Mouse (Mus musculus): ENCODE data around the gene Gucy2d. TPM values are rescaled to one million over a fixed set of nuclear protein-coding genes. Genes with fewer than 3 reads are reported as not detected.

Gene Gucy2d
- polyA plus RNA-seq, 1 experiment from 2014 or later = 0.28 TPM

GRCm38 (mm10) chr7:98513251-98513650, 73.0 kb downstream of the Gucy2d start:
- no peaks in the 10 kb centered on the region for H3K9me3 ChIP-seq (ENCODE audit: control insufficient read depth, low read length)
- H3K4me1 ChIP-seq (ENCODE audit: control insufficient read depth, insufficient read depth, low read depth, low read length) = no peaks in the 10 kb centered on the region; the same call in 1 of the 2 replicates
- H3K36me3 ChIP-seq (ENCODE audit: control insufficient read depth, insufficient read depth, low read length) = no peaks in the 10 kb centered on the region
- WGBS = 79% methylated on average over 3 of the region's 3 CpGs
- H3K4me3 ChIP-seq (ENCODE audit: low read length) = no peak overlapping the region
- no peak overlapping the region for H3K27ac ChIP-seq (ENCODE audit: low read depth, low read length)
- no peak overlapping the region for H3K9ac ChIP-seq (ENCODE audit: low read depth, low read length)
- no peaks in the 10 kb centered on the region for H3K27me3 ChIP-seq (replicated peaks; ENCODE audit: control insufficient read depth, insufficient read depth, low read length)
- H3K4me2 ChIP-seq (ENCODE audit: low read length) = no peak overlapping the region
- ATAC-seq = no peak

- H3K4me1 ChIP-seq (ENCODE audit: control insufficient read depth, insufficient read depth, low read depth, low read length) = peaks cover 15% of the 10 kb centered on the region
- no peak overlapping the region for H3K27ac ChIP-seq (ENCODE audit: low read depth, low read length)
Observed at GRCm38 (mm10) chr7:98522576-98522975, 82.4 kb downstream of the Gucy2d start.

GRCm38 (mm10) chr7:98523070-98523812, 83.0 kb downstream of the Gucy2d start:
- H3K9me3 ChIP-seq (ENCODE audit: control insufficient read depth, low read length) = no peaks in the 10 kb centered on the region
- H3K4me2 ChIP-seq (ENCODE audit: low read length) = no peak overlapping the region
- peak overlapping the region; percentile 66 for H3K27ac ChIP-seq (ENCODE audit: low read depth, low read length)
- H3K36me3 ChIP-seq (ENCODE audit: control insufficient read depth, insufficient read depth, low read length) = no peaks in the 10 kb centered on the region
- no peaks in the 10 kb centered on the region for H3K27me3 ChIP-seq (replicated peaks; ENCODE audit: control insufficient read depth, insufficient read depth, low read length)
- peaks cover 15% of the 10 kb centered on the region for H3K4me1 ChIP-seq (ENCODE audit: control insufficient read depth, insufficient read depth, low read depth, low read length)
- 61% methylated on average over 8 of the region's 8 CpGs for WGBS
- peak; percentile 60 for ATAC-seq
- H3K4me3 ChIP-seq (ENCODE audit: low read length) = no peak overlapping the region
- no peak overlapping the region for H3K9ac ChIP-seq (ENCODE audit: low read depth, low read length)

More at GRCm38 (mm10) chr7:98522576-98522975, 82.4 kb downstream of the Gucy2d start:
- H3K4me3 ChIP-seq (ENCODE audit: low read length) = no peak overlapping the region
- H3K27me3 ChIP-seq (replicated peaks; ENCODE audit: control insufficient read depth, insufficient read depth, low read length) = no peaks in the 10 kb centered on the region
- H3K9ac ChIP-seq (ENCODE audit: low read depth, low read length) = no peak overlapping the region
- H3K9me3 ChIP-seq (ENCODE audit: control insufficient read depth, low read length) = no peaks in the 10 kb centered on the region
- H3K4me2 ChIP-seq (ENCODE audit: low read length) = no peak overlapping the region
- ATAC-seq = peak; percentile 21
- 72% methylated on average over 5 of the region's 5 CpGs for WGBS
- no peaks in the 10 kb centered on the region for H3K36me3 ChIP-seq (ENCODE audit: control insufficient read depth, insufficient read depth, low read length)

GRCm38 (mm10) chr7:98523813-98524361, 83.7 kb downstream of the Gucy2d start:
- Histone ChIP-seq H3K27ac (ENCODE audit: low read depth, low read length) (peak overlapping the region; percentile 66), H3K9me3 (ENCODE audit: control insufficient read depth, low read length) (no peaks in the 10 kb centered on the region), H3K4me2 (ENCODE audit: low read length) (no peak overlapping the region), H3K4me3 (ENCODE audit: low read length) (no peak overlapping the region), H3K27me3 (replicated peaks; ENCODE audit: control insufficient read depth, insufficient read depth, low read length) (no peaks in the 10 kb centered on the region), H3K9ac (ENCODE audit: low read depth, low read length) (no peak overlapping the region), H3K36me3 (ENCODE audit: control insufficient read depth, insufficient read depth, low read length) (no peaks in the 10 kb centered on the region), H3K4me1 (ENCODE audit: control insufficient read depth, insufficient read depth, low read depth, low read length) (peaks cover 15% of the 10 kb centered on the region)
- WGBS = 4% methylated on average over 7 of the region's 7 CpGs
- peak; percentile 70 for ATAC-seq

GRCm38 (mm10) chr7:98524401-98524800, 84.2 kb downstream of the Gucy2d start:
- no peak for ATAC-seq
- H3K4me1 ChIP-seq (ENCODE audit: control insufficient read depth, insufficient read depth, low read depth, low read length) = peaks cover 15% of the 10 kb centered on the region
- no peak overlapping the region for H3K4me3 ChIP-seq (ENCODE audit: low read length)
- H3K36me3 ChIP-seq (ENCODE audit: control insufficient read depth, insufficient read depth, low read length) = no peaks in the 10 kb centered on the region
- no peak overlapping the region for H3K4me2 ChIP-seq (ENCODE audit: low read length)
- H3K9me3 ChIP-seq (ENCODE audit: control insufficient read depth, low read length) = no peaks in the 10 kb centered on the region
- peak overlapping the region; percentile 66; the same call in 1 of the 2 replicates for H3K27ac ChIP-seq (ENCODE audit: low read depth, low read length)
- H3K9ac ChIP-seq (ENCODE audit: low read depth, low read length) = no peak overlapping the region
- WGBS = 23% methylated on average over 6 of the region's 6 CpGs
- no peaks in the 10 kb centered on the region for H3K27me3 ChIP-seq (replicated peaks; ENCODE audit: control insufficient read depth, insufficient read depth, low read length)

- peaks cover 15% of the 10 kb centered on the region for H3K4me1 ChIP-seq (ENCODE audit: control insufficient read depth, insufficient read depth, low read depth, low read length)
- no peaks in the 10 kb centered on the region for H3K36me3 ChIP-seq (ENCODE audit: control insufficient read depth, insufficient read depth, low read length)
- 80% methylated on average over 6 of the region's 6 CpGs for WGBS
- no peak overlapping the region for H3K4me2 ChIP-seq (ENCODE audit: low read length)
- no peak for ATAC-seq
- no peak overlapping the region for H3K4me3 ChIP-seq (ENCODE audit: low read length)
- H3K9me3 ChIP-seq (ENCODE audit: control insufficient read depth, low read length) = no peaks in the 10 kb centered on the region
- H3K27me3 ChIP-seq (replicated peaks; ENCODE audit: control insufficient read depth, insufficient read depth, low read length) = no peaks in the 10 kb centered on the region
- H3K9ac ChIP-seq (ENCODE audit: low read depth, low read length) = no peak overlapping the region
- no peak overlapping the region; the same call in 1 of the 2 replicates for H3K27ac ChIP-seq (ENCODE audit: low read depth, low read length)
Observed at GRCm38 (mm10) chr7:98524869-98525699, 84.9 kb downstream of the Gucy2d start.

Other genes with a start within 250 kb of the Gucy2d start
- 0.55 and 0.78 TPM in 2 replicates for gene B3gnt6, start 240.9 kb upstream of the Gucy2d start, polyA plus RNA-seq (2015; fragmentation: Nextera tagmentation; extraction: Ambion mirVana)
- 26.9 and 29.5 TPM in 2 replicates for gene Acer3, start 119.2 kb upstream of the Gucy2d start, polyA plus RNA-seq (2015; fragmentation: Nextera tagmentation; extraction: Ambion mirVana)
- 6.5 and 9.8 TPM in 2 replicates for gene Tsku, start 79.1 kb upstream of the Gucy2d start, polyA plus RNA-seq (2015; fragmentation: Nextera tagmentation; extraction: Ambion mirVana)
- gene Lrrc32, start 48.9 kb downstream of the Gucy2d start, polyA plus RNA-seq (2015; fragmentation: Nextera tagmentation; extraction: Ambion mirVana) = 4.1 and 7.5 TPM in 2 replicates
- gene Emsy, start 216.4 kb downstream of the Gucy2d start, polyA plus RNA-seq (2015; fragmentation: Nextera tagmentation; extraction: Ambion mirVana) = 28.1 and 37.7 TPM in 2 replicates

Measured in hindbrain, embryonic 16.5 days (tissue).